16 mouse cellular contexts compared by ENCODE assay signal in genomic region chr7:68293997-68294789, GRCm38 (mm10). TPM values are rescaled to one million over a fixed set of nuclear protein-coding genes. Genes with fewer than 3 reads are reported as not detected.
DNase-seq lines count a peak whose midpoint lies in the region; ATAC-seq and TF ChIP-seq lines count a peak whose summit lies in the region.
"Had no signal": no experiment of that assay in that cellular context is flagged by ENCODE, and none has a peak within 500 bp of the region (broad histone marks: within the 10 kb centered on the region; RNA-seq: fewer than 3 reads in every experiment).

No protein-coding gene starts in this region.

- no peak overlapping the region for H3K4me3 ChIP-seq in lung, embryonic 14.5 days (ENCODE audit: low read depth, low read length)
- H3K4me3 ChIP-seq in lung, adult 2 months (replicated peaks; ENCODE audit: extremely low read depth, low read depth, low read length), result no peak overlapping the region
- H3K4me3 ChIP-seq in small intestine, adult 2 months (ENCODE audit: low read depth, low read length), result peak overlapping the region; percentile 27; the same call in 1 of the 2 replicates
- H3K4me3 ChIP-seq: midbrain, embryonic 15.5 days had no signal

- 34% methylated on average over 16 of the region's 16 CpGs for WGBS in lung, embryonic 14.5 days
- whole genome bisulfite sequencing in lung, adult 2 months, result 49% methylated on average over 16 of the region's 16 CpGs
- 64% methylated on average over 16 of the region's 16 CpGs for WGBS in small intestine, adult 2 months

- H3K9ac ChIP-seq in lung, embryonic 14.5 days, result no peak overlapping the region; the same call in 1 of the 2 replicates
- H3K9ac ChIP-seq: forebrain, postnatal 0 days; midbrain, embryonic 15.5 days had no signal

- no peak for TF ChIP-seq CTCF in lung, embryonic 14.5 days (IDR thresholded peaks at IDR 0.05; ENCODE audit: low read depth)
- TF ChIP-seq CTCF in lung, adult 2 months (IDR thresholded peaks at IDR 0.05; ENCODE audit: insufficient read depth, low read length), result no peak
- no peak for TF ChIP-seq CTCF in small intestine, adult 2 months (IDR thresholded peaks at IDR 0.05; ENCODE audit: extremely low read depth, insufficient read length, insufficient replicate concordance, low read depth, low read length)

- no peak overlapping the region for H3K4me2 ChIP-seq in lung, embryonic 14.5 days
- H3K4me2 ChIP-seq: midbrain, embryonic 15.5 days had no signal

- no peak for TF ChIP-seq POLR2A in lung, adult 2 months (IDR thresholded peaks at IDR 0.05; ENCODE audit: borderline replicate concordance, extremely low read depth, low read depth, low read length)
- TF ChIP-seq POLR2A in small intestine, adult 2 months (IDR thresholded peaks at IDR 0.05; ENCODE audit: low read depth, low read length), result no peak

- DNase-seq in heart, adult 11 months, result peak; percentile 93
- DNase-seq in heart, adult 18-20 months, result no peak
- DNase-seq in lung, embryonic 14.5 days, result peak; percentile 60
- no peak for DNase-seq in lung, adult 2 months
- peak; percentile 51 for DNase-seq in induced T-regulatory cell, adult 2 months (ENCODE audit: low read depth)
- DNase-seq in adrenal gland, adult (ENCODE audit: inconsistent age in 2 of 2, low spot score in 1 of 2), result no peak
- DNase-seq: adrenal gland, postnatal 10 days; cerebellum, adult 11 months; forebrain, postnatal 0 days; thymus, adult 18-20 months had no signal

- H3K36me3 ChIP-seq in lung, embryonic 14.5 days (ENCODE audit: insufficient read depth), result no peaks in the 10 kb centered on the region
- H3K36me3 ChIP-seq in small intestine, adult 2 months (ENCODE audit: control insufficient read depth, insufficient read depth, low read length), result no peaks in the 10 kb centered on the region
- H3K36me3 ChIP-seq: midbrain, embryonic 15.5 days had no signal

- no peaks in the 10 kb centered on the region for H3K27me3 ChIP-seq in lung, embryonic 14.5 days (ENCODE audit: insufficient read depth, low read length)
- H3K27me3 ChIP-seq in small intestine, adult 2 months (ENCODE audit: control insufficient read depth, insufficient read depth, low read length), result no peaks in the 10 kb centered on the region
- H3K27me3 ChIP-seq: midbrain, embryonic 15.5 days had no signal

- no peaks in the 10 kb centered on the region for H3K9me3 ChIP-seq in lung, embryonic 14.5 days (ENCODE audit: low read depth, low read length)
- H3K9me3 ChIP-seq: midbrain, embryonic 15.5 days had no signal

- peak; percentile 83 for ATAC-seq in lung, embryonic 14.5 days (ENCODE audit: insufficient read depth)
- no peak for ATAC-seq in monocyte, adult 5-6 weeks (replicated peaks; ENCODE audit: insufficient number of reproducible peaks, low FRiP score, low TSS enrichment, poor library complexity, severe bottlenecking)
- ATAC-seq: forebrain, postnatal 0 days; midbrain, embryonic 15.5 days had no signal

- peak overlapping the region; percentile 32; the same call in 1 of the 2 replicates for H3K27ac ChIP-seq in lung, embryonic 14.5 days (ENCODE audit: low read depth)
- no peak overlapping the region for H3K27ac ChIP-seq in small intestine, adult 2 months (ENCODE audit: insufficient read depth, low read depth, low read length)
- H3K27ac ChIP-seq: midbrain, embryonic 15.5 days had no signal

- no peaks in the 10 kb centered on the region for H3K4me1 ChIP-seq in lung, embryonic 14.5 days (ENCODE audit: insufficient read depth)
- H3K4me1 ChIP-seq in lung, adult 2 months (ENCODE audit: control insufficient read depth, insufficient read depth, low read length), result no peaks in the 10 kb centered on the region; the same call in 1 of the 2 replicates
- H3K4me1 ChIP-seq in small intestine, adult 2 months (ENCODE audit: control insufficient read depth, insufficient read depth, insufficient read length, low read length), result no peaks in the 10 kb centered on the region
- H3K4me1 ChIP-seq: midbrain, embryonic 15.5 days had no signal

RNA-seq across cellular contexts. Expression of gene Fam169b, which starts 20.6 kb away (rescaled TPM):
- total RNA-seq in heart, adult 18-20 months (2021), result 1 to 10 TPM in 1 of 2 experiments, under 1 TPM in 1; 0.10 to 1.1 TPM
- polyA plus RNA-seq in lung, embryonic 14.5 days (2014; fragmentation: Nextera tagmentation; extraction: Ambion mirVana), result 0.54 and 1.5 TPM in 2 replicates
- polyA plus RNA-seq in lung, adult 2 months (2012; rRNA removed), result 2.0 and 3.7 TPM in 2 replicates
- polyA plus RNA-seq in small intestine, adult 2 months (2012; rRNA removed), result 1.8 and 3.8 TPM in 2 replicates
- 3.0 to 6.0 TPM (median 4.6 TPM) in 3 replicates for total RNA-seq in monocyte, adult 5-6 weeks (2017)
- polyA plus RNA-seq: midbrain, embryonic 15.5 days had no signal

RNA-seq across cellular contexts. Expression of gene Pgpep1l, which starts 30.2 kb away (rescaled TPM):
- not detected for total RNA-seq in heart, adult 18-20 months (2021)
- polyA plus RNA-seq in lung, embryonic 14.5 days (2014; fragmentation: Nextera tagmentation; extraction: Ambion mirVana), result not detected in 2 replicates
- 0.37 and 1.5 TPM in 2 replicates for polyA plus RNA-seq in lung, adult 2 months (2012; rRNA removed)
- not detected in 2 replicates for polyA plus RNA-seq in small intestine, adult 2 months (2012; rRNA removed)
- 0.87 TPM in 1 of 3 replicates, not detected in the others for total RNA-seq in monocyte, adult 5-6 weeks (2017)
- total RNA-seq: neutrophil, adult 5-6 weeks had no signal
- polyA plus RNA-seq: forebrain, postnatal 0 days; kidney, embryonic 14.5 days; liver, embryonic 16.5 days; midbrain, embryonic 15.5 days had no signal

Comparison
In these comparisons a context has a peak if more than half of its experiments do, and no peak if none do; other contexts are left out.
1. DNase-seq: peak in heart, adult 11 months (single experiment), lung, embryonic 14.5 days (single experiment) and induced T-regulatory cell, adult 2 months (single experiment); none in heart, adult 18-20 months (0 of 2), lung, adult 2 months (single experiment) and adrenal gland, adult (0 of 2).